Mouse (Mus musculus): ENCODE data around the gene Prlh.

DNA sequence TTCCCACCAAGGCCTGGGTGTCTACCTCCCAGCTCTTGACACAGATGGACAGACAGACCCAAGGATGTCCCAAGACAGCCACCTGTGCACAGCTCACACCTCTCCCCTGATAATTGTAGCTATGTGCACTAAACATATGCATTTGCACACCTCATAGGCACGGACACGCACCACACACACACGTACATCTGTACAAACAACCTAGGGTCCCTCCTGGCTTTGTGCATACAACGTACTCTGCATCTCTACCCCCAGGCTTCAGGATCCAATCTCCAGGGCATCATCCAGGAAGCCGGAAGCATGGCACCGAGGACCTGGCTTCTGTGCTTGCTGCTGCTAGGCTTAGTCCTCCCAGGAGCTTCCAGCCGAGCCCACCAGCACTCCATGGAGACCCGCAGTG is at the start of gene Prlh:
- no peak for TF ChIP-seq SRF (IDR thresholded peaks at IDR 0.05; ENCODE audit: control insufficient read depth, insufficient read length, low read depth)
- no peak for TF ChIP-seq POLR2A (IDR thresholded peaks at IDR 0.05; ENCODE audit: insufficient read length, low read depth)
- no peak for TF ChIP-seq CEBPB (IDR thresholded peaks at IDR 0.05; ENCODE audit: insufficient read depth, poor library complexity, severe bottlenecking)
- no peak for TF ChIP-seq E2F4 (IDR thresholded peaks at IDR 0.05; ENCODE audit: insufficient read depth)
- TF ChIP-seq MAX (IDR thresholded peaks at IDR 0.05; ENCODE audit: low read depth) = no peak
- TF ChIP-seq MYOG (IDR thresholded peaks at IDR 0.05; ENCODE audit: control insufficient read depth in 1 of 3, insufficient read depth in 1 of 3, insufficient read length in 2 of 3, low read depth in 2 of 3) = no peak
- no peak for TF ChIP-seq MYOD1 (IDR thresholded peaks at IDR 0.05; ENCODE audit: control insufficient read depth in 1 of 3, insufficient read length in 2 of 3, low read depth in 2 of 3)
- TF ChIP-seq TCF12 (IDR thresholded peaks at IDR 0.05; ENCODE audit: insufficient read depth, poor library complexity, severe bottlenecking) = no peak
